Mouse (Mus musculus): Measurements from ENCODE around the gene Epyc. TPM values are rescaled to one million over a fixed set of nuclear protein-coding genes. Genes with fewer than 3 reads are reported as not detected.

Epyc gene
- polyA plus RNA-seq, 1 experiment: not detected

GRCm38 (mm10) chr10:97650334-97650733, 6.5 kb downstream of the Epyc start:
- no peak overlapping the region for H3K4me3 ChIP-seq (ENCODE audit: insufficient read depth, low read length)
- no peaks in the 10 kb centered on the region for H3K4me1 ChIP-seq (ENCODE audit: control insufficient read depth, insufficient read depth, low read length)
- TF ChIP-seq CTCF (IDR thresholded peaks at IDR 0.05; ENCODE audit: low read depth, low read length) (no peak), POLR2A (IDR thresholded peaks at IDR 0.05; ENCODE audit: borderline replicate concordance, low read depth, low read length) (no peak)
- no peak overlapping the region for H3K27ac ChIP-seq (ENCODE audit: insufficient read depth, low read depth, low read length)

- Histone ChIP-seq H3K4me3 (ENCODE audit: insufficient read depth, low read length) (no peak overlapping the region), H3K4me1 (ENCODE audit: control insufficient read depth, insufficient read depth, low read length) (no peaks in the 10 kb centered on the region), H3K27ac (ENCODE audit: insufficient read depth, low read depth, low read length) (no peak overlapping the region)
- TF ChIP-seq POLR2A (IDR thresholded peaks at IDR 0.05; ENCODE audit: borderline replicate concordance, low read depth, low read length): no peak
Observed at GRCm38 (mm10) chr10:97659489-97659888, 15.6 kb downstream of the Epyc start.

GRCm38 (mm10) chr10:97668656-97669055, 24.8 kb downstream of the Epyc start:
- Histone ChIP-seq H3K4me1 (ENCODE audit: control insufficient read depth, insufficient read depth, low read length) (no peaks in the 10 kb centered on the region), H3K4me3 (ENCODE audit: insufficient read depth, low read length) (no peak overlapping the region), H3K27ac (ENCODE audit: insufficient read depth, low read depth, low read length) (no peak overlapping the region)
- TF ChIP-seq POLR2A (IDR thresholded peaks at IDR 0.05; ENCODE audit: borderline replicate concordance, low read depth, low read length): no peak
- no peak for TF ChIP-seq CTCF (IDR thresholded peaks at IDR 0.05; ENCODE audit: low read depth, low read length)

- no peaks in the 10 kb centered on the region for H3K4me1 ChIP-seq (ENCODE audit: control insufficient read depth, insufficient read depth, low read length)
- TF ChIP-seq CTCF (IDR thresholded peaks at IDR 0.05; ENCODE audit: low read depth, low read length) (no peak), POLR2A (IDR thresholded peaks at IDR 0.05; ENCODE audit: borderline replicate concordance, low read depth, low read length) (no peak)
- no peak overlapping the region for H3K27ac ChIP-seq (ENCODE audit: insufficient read depth, low read depth, low read length)
- H3K4me3 ChIP-seq (ENCODE audit: insufficient read depth, low read length): no peak overlapping the region
Observed at GRCm38 (mm10) chr10:97670202-97670601, 26.3 kb downstream of the Epyc start.

- H3K4me1 ChIP-seq (ENCODE audit: control insufficient read depth, insufficient read depth, low read length): no peaks in the 10 kb centered on the region
- H3K4me3 ChIP-seq (ENCODE audit: insufficient read depth, low read length): no peak overlapping the region
- H3K27ac ChIP-seq (ENCODE audit: insufficient read depth, low read depth, low read length): no peak overlapping the region
- TF ChIP-seq POLR2A (IDR thresholded peaks at IDR 0.05; ENCODE audit: borderline replicate concordance, low read depth, low read length): no peak
- TF ChIP-seq CTCF (IDR thresholded peaks at IDR 0.05; ENCODE audit: low read depth, low read length): no peak
Observed at GRCm38 (mm10) chr10:97673239-97673638, 29.4 kb downstream of the Epyc start.

- TF ChIP-seq POLR2A (IDR thresholded peaks at IDR 0.05; ENCODE audit: borderline replicate concordance, low read depth, low read length): no peak
- no peak overlapping the region for H3K4me3 ChIP-seq (ENCODE audit: insufficient read depth, low read length)
- no peak overlapping the region for H3K27ac ChIP-seq (ENCODE audit: insufficient read depth, low read depth, low read length)
- H3K4me1 ChIP-seq (ENCODE audit: control insufficient read depth, insufficient read depth, low read length): no peaks in the 10 kb centered on the region
Observed at GRCm38 (mm10) chr10:97682981-97683380, 39.1 kb downstream of the Epyc start.

GRCm38 (mm10) chr10:97687198-97687597, 43.3 kb downstream of the Epyc start:
- H3K27ac ChIP-seq (ENCODE audit: insufficient read depth, low read depth, low read length): no peak overlapping the region
- no peaks in the 10 kb centered on the region for H3K4me1 ChIP-seq (ENCODE audit: control insufficient read depth, insufficient read depth, low read length)
- H3K4me3 ChIP-seq (ENCODE audit: insufficient read depth, low read length): no peak overlapping the region
- TF ChIP-seq CTCF (IDR thresholded peaks at IDR 0.05; ENCODE audit: low read depth, low read length) (no peak), POLR2A (IDR thresholded peaks at IDR 0.05; ENCODE audit: borderline replicate concordance, low read depth, low read length) (no peak)

- Histone ChIP-seq H3K27ac (ENCODE audit: insufficient read depth, low read depth, low read length) (no peak overlapping the region), H3K4me3 (ENCODE audit: insufficient read depth, low read length) (no peak overlapping the region), H3K4me1 (ENCODE audit: control insufficient read depth, insufficient read depth, low read length) (no peaks in the 10 kb centered on the region)
- no peak for TF ChIP-seq POLR2A (IDR thresholded peaks at IDR 0.05; ENCODE audit: borderline replicate concordance, low read depth, low read length)
- no peak for TF ChIP-seq CTCF (IDR thresholded peaks at IDR 0.05; ENCODE audit: low read depth, low read length)
Observed at GRCm38 (mm10) chr10:97689425-97689824, 45.6 kb downstream of the Epyc start.

GRCm38 (mm10) chr10:97692913-97693312, 49.0 kb downstream of the Epyc start, which contains the start of gene Ccer1:
TSS of gene Ccer1 (plus strand) at chr10:97693059.
- H3K27ac ChIP-seq (ENCODE audit: insufficient read depth, low read depth, low read length): no peak within 1 kb of the TSS
- no peak within 1 kb of the TSS for H3K4me3 ChIP-seq (ENCODE audit: insufficient read depth, low read length)
- H3K4me1 ChIP-seq (ENCODE audit: control insufficient read depth, insufficient read depth, low read length): no peaks in the 10 kb centered on the region
- TF ChIP-seq POLR2A (IDR thresholded peaks at IDR 0.05; ENCODE audit: borderline replicate concordance, low read depth, low read length) (no peak), CTCF (IDR thresholded peaks at IDR 0.05; ENCODE audit: low read depth, low read length) (no peak)

GRCm38 (mm10) chr10:97693398-97694135, 49.7 kb downstream of the Epyc start:
- Histone ChIP-seq H3K27ac (ENCODE audit: insufficient read depth, low read depth, low read length) (no peak overlapping the region), H3K4me1 (ENCODE audit: control insufficient read depth, insufficient read depth, low read length) (no peaks in the 10 kb centered on the region), H3K4me3 (ENCODE audit: insufficient read depth, low read length) (no peak overlapping the region)
- TF ChIP-seq POLR2A (IDR thresholded peaks at IDR 0.05; ENCODE audit: borderline replicate concordance, low read depth, low read length): no peak
